Mouse (Mus musculus): ENCODE results near the gene P2ry2. TPM values are rescaled to one million over a fixed set of nuclear protein-coding genes. Genes with fewer than 3 reads are reported as not detected.

The P2ry2 gene
- polyA plus RNA-seq, 1 experiment from 2014 or later = not detected

Other genes with a start within 250 kb of the P2ry2 start
- gene Relt, start 149.4 kb downstream of the P2ry2 start, polyA plus RNA-seq (2014; fragmentation: Nextera tagmentation; extraction: Ambion mirVana) = 1.7 and 2.2 TPM in 2 replicates
- 6.8 and 6.9 TPM in 2 replicates for gene Arhgef17, start 80.8 kb downstream of the P2ry2 start, polyA plus RNA-seq (2014; fragmentation: Nextera tagmentation; extraction: Ambion mirVana)
- 1.6 and 2.4 TPM in 2 replicates for gene P2ry6, start 38.2 kb downstream of the P2ry2 start, polyA plus RNA-seq (2014; fragmentation: Nextera tagmentation; extraction: Ambion mirVana)
- 24.7 and 24.8 TPM in 2 replicates for gene Fchsd2, start 80.0 kb upstream of the P2ry2 start, polyA plus RNA-seq (2014; fragmentation: Nextera tagmentation; extraction: Ambion mirVana)

All from midbrain, embryonic 11.5 days (tissue).